Mouse (Mus musculus) stomach, postnatal 0 days (tissue): ENCODE measurements at regions not wholly inside any gene's neighbourhood (a gene's known extent, or its start where the extent isn't known, plus 50 kb on each side); places are given as distances from the start of the nearest gene placed in this dataset.

Source experiments
- CTCF ChIP-seq: IDR thresholded peaks from 2 replicates; pipeline ENCODE4 v1.5.1; 2016; ENCODE audit warnings: antibody characterized with exemption, low read depth, mild to moderate bottlenecking, moderate library complexity
- EP300 ChIP-seq: optimal IDR thresholded peaks from 2 replicates; pipeline ENCODE3; 2016; ENCODE audit warnings: antibody characterized with exemption

DNA sequence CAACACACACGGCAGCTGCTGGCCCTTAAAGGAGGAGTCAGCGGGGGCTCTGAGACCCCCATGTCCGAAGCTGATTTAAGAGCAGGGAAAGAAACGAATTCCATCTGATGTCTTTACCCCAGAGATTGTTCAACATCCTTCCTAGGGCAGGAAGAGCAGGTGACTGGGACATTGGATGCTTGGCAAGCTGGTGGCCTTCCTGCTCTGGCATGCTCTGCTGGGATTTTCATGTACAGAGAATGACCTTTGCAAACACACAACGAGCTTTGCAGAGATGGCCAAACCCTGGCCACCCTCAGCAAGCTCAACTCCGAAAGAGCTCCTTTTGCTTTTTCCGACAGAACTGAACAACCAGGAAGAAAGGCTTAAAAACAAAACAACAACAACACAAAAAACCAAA, 194.7 kb upstream of the Map3k1 start:
- TF ChIP-seq CTCF (no peak), EP300 (no peak)
